Mouse (Mus musculus): ENCODE data around the gene Olfr642. TPM values are rescaled to one million over a fixed set of nuclear protein-coding genes. Genes with fewer than 3 reads are reported as not detected.

Olfr642 gene
- 0.56 TPM in 1 of 2 replicates, not detected in the other for total RNA-seq (2017)

GRCm38 (mm10) chr7:104052566-104052965, at the start of gene Olfr642:
Gene Olfr642, minus strand, starts transcription at chr7:104052666.
- ATAC-seq (replicated peaks in 1 of 2; ENCODE audit: insufficient read depth in 1 of 2, low FRiP score in 2 of 2, low TSS enrichment in 1 of 2, low read depth in 1 of 2, poor library complexity in 2 of 2, severe bottlenecking in 2 of 2): no peak

DNA sequence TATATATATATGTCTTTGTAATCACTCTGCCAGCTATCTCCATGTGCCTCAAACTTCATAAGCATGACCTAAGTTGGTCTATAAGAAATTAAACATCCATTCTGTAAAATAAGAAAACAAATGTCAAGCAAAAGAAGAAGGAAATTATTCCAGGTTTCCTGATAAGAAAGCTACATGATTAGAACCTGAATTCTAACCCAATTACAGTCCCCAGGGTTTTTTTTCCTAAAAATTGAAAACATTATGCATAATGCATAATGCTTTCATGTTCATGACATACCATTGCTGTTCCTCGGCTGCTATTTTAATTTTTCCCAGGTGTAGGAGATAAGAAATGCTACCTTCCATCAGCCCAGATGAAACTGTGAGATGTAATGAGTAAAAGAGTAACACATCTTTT, 32.9 kb upstream of the Olfr642 start, which contains the start of gene Olfr645:
TSS of gene Olfr645 (minus strand) at position 101 of the 400 bp plus-strand sequence.
- ATAC-seq (replicated peaks in 1 of 2; ENCODE audit: insufficient read depth in 1 of 2, low FRiP score in 2 of 2, low TSS enrichment in 1 of 2, low read depth in 1 of 2, poor library complexity in 2 of 2, severe bottlenecking in 2 of 2): no peak

DNA sequence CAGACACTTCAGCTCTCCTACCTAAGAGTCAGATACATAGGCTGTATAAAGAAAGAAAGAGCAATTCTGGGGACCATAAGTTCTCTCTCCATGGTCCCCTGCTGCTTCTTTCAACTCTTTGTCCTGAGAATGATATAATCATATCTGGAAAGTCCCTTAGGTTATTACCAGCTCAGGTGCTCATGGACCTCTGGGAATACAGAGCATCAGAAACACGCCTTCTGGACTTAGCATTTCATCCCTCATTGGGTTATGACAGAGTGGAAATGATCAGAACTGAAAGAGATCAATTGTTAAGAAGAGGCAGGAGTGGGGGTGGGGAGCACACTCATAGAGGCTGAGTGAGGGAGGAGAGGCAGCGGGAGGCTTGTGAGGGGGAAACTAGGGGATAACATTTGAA, 19.3 kb upstream of the Olfr642 start, which contains the start of gene Olfr644:
TSS of gene Olfr644 (minus strand) at position 101 of the 400 bp plus-strand sequence.
- no peak for ATAC-seq (replicated peaks in 1 of 2; ENCODE audit: insufficient read depth in 1 of 2, low FRiP score in 2 of 2, low TSS enrichment in 1 of 2, low read depth in 1 of 2, poor library complexity in 2 of 2, severe bottlenecking in 2 of 2)

DNA sequence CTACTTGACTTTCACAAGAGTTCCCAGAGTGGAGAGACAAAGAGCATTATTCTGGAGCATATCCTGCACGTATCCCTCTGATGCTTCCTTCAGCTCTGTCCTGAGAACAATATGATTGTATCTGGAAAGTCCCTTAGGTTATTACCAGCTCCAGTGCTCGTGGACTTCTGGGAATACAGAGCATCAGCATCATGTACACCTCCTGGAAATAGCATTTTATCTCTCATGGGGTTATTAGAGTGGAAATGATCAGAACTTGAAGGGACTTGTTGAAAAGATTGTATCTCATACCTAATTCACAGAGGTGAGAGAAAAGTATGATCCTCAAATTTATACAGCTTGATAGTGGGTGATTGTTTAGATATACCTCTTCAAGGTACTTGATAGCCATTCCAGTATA, 8.9 kb upstream of the Olfr642 start, which contains the start of gene 4930516K23Rik:
TSS of gene 4930516K23Rik (minus strand) at position 101 of the 400 bp plus-strand sequence.
- ATAC-seq (replicated peaks in 1 of 2; ENCODE audit: insufficient read depth in 1 of 2, low FRiP score in 2 of 2, low TSS enrichment in 1 of 2, low read depth in 1 of 2, poor library complexity in 2 of 2, severe bottlenecking in 2 of 2): no peak

- ATAC-seq (replicated peaks in 1 of 2; ENCODE audit: insufficient read depth in 1 of 2, low FRiP score in 2 of 2, low TSS enrichment in 1 of 2, low read depth in 1 of 2, poor library complexity in 2 of 2, severe bottlenecking in 2 of 2): no peak
These were observed 6.7 kb upstream of the Olfr642 start for GRCm38 (mm10) chr7:104059215-104059614.

DNA sequence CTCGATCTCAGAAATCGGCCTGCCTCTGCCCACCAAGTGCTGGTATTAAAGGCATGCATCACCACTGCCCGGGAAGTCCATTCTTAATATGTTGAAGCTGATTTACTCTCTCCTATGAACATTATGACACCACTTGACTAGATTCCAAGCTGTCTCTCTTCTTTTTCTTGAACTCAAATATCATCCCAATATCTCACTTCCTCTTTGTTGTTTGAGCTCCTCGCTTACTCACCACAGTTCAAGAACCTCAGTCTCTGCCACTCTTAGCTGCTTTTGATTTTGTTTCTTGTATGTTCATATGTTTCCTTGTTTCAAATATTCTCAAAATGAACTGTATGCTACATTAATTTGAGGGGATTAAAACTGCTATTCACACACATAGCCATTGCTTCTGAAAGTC, 1.7 kb downstream of the Olfr642 start:
- ATAC-seq (replicated peaks in 1 of 2; ENCODE audit: insufficient read depth in 1 of 2, low FRiP score in 2 of 2, low TSS enrichment in 1 of 2, low read depth in 1 of 2, poor library complexity in 2 of 2, severe bottlenecking in 2 of 2): peak in 1 of 2 experiments; percentile 32; a peak in 1 of 4 replicates

DNA sequence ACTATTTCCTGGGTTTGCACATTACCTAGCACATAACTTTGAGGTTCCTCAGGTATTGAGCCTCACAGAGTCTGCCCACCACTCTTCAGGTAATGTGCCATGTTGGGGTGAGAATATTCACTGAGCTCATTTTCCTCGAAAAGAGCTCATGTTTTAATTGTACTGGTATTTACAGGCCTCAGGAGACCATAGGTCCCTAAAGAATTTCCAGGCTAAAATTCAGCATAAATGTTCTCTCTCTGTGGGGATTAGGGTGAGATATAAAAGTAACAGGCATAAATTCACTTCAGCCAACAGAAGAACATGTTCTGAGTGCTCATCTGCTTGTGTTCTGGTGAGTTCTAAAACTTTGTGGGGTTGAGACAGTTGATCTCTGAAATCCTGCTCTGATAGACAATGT, 17.3 kb downstream of the Olfr642 start, which contains the start of gene Olfr641:
TSS of gene Olfr641 (plus strand) at position 301 of the 400 bp plus-strand sequence.
- ATAC-seq (replicated peaks in 1 of 2; ENCODE audit: insufficient read depth in 1 of 2, low FRiP score in 2 of 2, low TSS enrichment in 1 of 2, low read depth in 1 of 2, poor library complexity in 2 of 2, severe bottlenecking in 2 of 2): no peak

DNA sequence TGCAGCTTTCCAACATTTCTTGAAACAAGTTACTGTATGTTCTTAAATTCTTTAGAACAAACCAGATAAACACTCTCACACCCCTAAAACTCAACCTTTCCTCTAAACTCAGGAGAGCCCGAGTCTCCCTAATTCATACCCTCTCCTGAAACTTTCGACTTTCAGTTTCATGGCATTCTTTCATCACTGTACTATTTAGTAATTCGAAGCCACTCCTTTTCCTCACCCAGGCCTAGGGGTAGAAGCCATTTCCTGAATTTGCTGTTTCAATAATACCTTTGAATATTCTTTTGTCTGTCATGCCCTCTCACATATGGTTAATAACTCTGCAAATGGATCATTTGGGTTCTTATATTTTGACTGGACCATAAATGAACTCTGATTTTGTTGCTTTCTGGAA, 25.5 kb downstream of the Olfr642 start:
- no peak for ATAC-seq (replicated peaks in 1 of 2; ENCODE audit: insufficient read depth in 1 of 2, low FRiP score in 2 of 2, low TSS enrichment in 1 of 2, low read depth in 1 of 2, poor library complexity in 2 of 2, severe bottlenecking in 2 of 2)

- no peak for ATAC-seq (replicated peaks in 1 of 2; ENCODE audit: insufficient read depth in 1 of 2, low FRiP score in 2 of 2, low TSS enrichment in 1 of 2, low read depth in 1 of 2, poor library complexity in 2 of 2, severe bottlenecking in 2 of 2)
These were observed 27.0 kb downstream of the Olfr642 start, which contains the start of gene Olfr640 for GRCm38 (mm10) chr7:104025473-104025872. Gene Olfr640, minus strand, starts transcription at chr7:104025573.

- no peak; a peak in 1 of 4 replicates for ATAC-seq (replicated peaks in 1 of 2; ENCODE audit: insufficient read depth in 1 of 2, low FRiP score in 2 of 2, low TSS enrichment in 1 of 2, low read depth in 1 of 2, poor library complexity in 2 of 2, severe bottlenecking in 2 of 2)
These were observed 30.8 kb downstream of the Olfr642 start for GRCm38 (mm10) chr7:104021651-104022050.

DNA sequence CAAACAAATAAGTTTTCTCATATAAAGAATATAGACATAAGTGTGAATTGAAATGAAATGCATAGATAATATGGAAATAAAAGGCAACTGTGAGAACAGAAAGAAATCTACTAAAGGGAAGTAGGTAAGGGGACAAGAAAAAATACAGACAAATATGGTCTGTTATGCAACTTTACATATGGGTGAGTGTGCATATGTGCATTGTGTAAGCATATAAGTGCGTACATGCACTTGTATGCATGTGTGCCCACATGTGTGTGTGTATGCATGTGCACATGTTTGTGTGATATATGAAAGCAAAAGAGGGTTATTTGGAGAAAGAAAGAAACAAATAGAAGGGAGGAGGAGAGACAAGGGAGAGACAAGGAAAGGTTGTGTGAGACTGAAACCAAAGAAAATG, 33.5 kb downstream of the Olfr642 start:
- no peak; a peak in 1 of 4 replicates for ATAC-seq (replicated peaks in 1 of 2; ENCODE audit: insufficient read depth in 1 of 2, low FRiP score in 2 of 2, low TSS enrichment in 1 of 2, low read depth in 1 of 2, poor library complexity in 2 of 2, severe bottlenecking in 2 of 2)

DNA sequence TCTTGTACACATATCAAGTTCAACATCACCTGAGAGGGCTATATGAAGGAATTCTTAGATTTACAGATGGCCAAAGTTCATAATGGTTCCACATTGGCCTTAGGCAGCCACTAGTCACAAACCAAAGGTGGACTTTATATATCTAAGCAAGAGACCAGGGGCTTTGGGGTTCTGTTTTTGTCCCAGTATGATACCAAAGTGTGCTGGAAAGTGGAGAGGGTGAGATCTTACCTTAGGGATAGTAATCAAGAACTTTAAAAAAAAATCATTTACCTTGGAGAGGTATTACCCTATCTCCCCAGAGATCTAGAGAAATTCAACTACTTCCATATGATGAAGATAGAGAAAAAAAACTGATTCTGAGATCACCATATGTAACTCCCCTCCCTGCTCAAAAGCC, 35.3 kb downstream of the Olfr642 start, which contains the start of gene Olfr639:
TSS of gene Olfr639 (minus strand) at position 101 of the 400 bp plus-strand sequence.
- ATAC-seq (replicated peaks in 1 of 2; ENCODE audit: insufficient read depth in 1 of 2, low FRiP score in 2 of 2, low TSS enrichment in 1 of 2, low read depth in 1 of 2, poor library complexity in 2 of 2, severe bottlenecking in 2 of 2): no peak

DNA sequence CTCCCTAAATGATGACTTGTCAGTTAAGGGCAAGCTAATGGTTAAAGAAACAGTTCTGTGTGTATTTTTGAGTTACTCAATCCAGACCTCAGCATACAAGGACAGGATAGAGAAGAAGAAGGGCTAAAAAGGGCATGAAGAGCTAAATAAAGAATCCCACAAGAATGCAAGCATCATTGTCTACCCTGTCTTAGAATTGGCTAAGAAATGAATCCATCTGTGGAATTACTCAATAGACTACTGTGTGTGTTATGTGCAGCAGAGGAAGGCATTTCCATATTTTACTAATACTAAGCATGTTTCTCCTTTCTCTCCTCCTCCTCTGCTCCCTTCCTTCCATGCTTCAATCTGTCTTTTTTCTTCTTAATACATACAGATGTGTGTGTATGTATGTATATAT, 53.3 kb downstream of the Olfr642 start:
- no peak for ATAC-seq (replicated peaks in 1 of 2; ENCODE audit: insufficient read depth in 1 of 2, low FRiP score in 2 of 2, low TSS enrichment in 1 of 2, low read depth in 1 of 2, poor library complexity in 2 of 2, severe bottlenecking in 2 of 2)

DNA sequence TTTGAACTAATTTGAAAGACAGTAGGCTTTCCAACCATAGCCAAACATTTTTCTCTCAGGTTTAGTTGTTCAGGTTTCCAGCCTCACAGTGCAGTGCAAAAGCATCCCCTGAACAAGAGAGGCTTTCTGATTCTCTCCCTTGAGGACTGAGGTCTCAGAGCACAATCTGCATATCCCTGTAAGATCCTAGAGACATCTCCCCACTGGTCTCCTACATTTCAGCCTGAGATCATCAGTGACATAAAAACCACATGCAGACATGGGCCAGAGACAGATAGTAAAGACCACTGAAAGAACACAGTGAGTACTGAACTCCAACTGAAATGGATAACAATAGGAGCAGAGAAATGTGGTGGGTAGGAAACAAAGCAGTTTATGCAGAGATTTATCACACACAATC, 54.0 kb downstream of the Olfr642 start, which contains the start of gene Olfr638:
TSS of gene Olfr638 (plus strand) at position 301 of the 400 bp plus-strand sequence.
- no peak for ATAC-seq (replicated peaks in 1 of 2; ENCODE audit: insufficient read depth in 1 of 2, low FRiP score in 2 of 2, low TSS enrichment in 1 of 2, low read depth in 1 of 2, poor library complexity in 2 of 2, severe bottlenecking in 2 of 2)

Other genes with a start within 250 kb of the Olfr642 start
- 14.9 and 19.7 TPM in 2 replicates for gene Hbb-bt, start 238.7 kb downstream of the Olfr642 start, total RNA-seq (2017)
- 47.4 and 80.7 TPM in 2 replicates for gene Hbb-bs, start 224.6 kb downstream of the Olfr642 start, total RNA-seq (2017)
- gene Hbb-bh2, start 212.1 kb downstream of the Olfr642 start, total RNA-seq (2017): not detected in 2 replicates
- not detected in 2 replicates for gene Hbb-bh1, start 209.5 kb downstream of the Olfr642 start, total RNA-seq (2017)
- not detected in 2 replicates for gene Hbb-y, start 199.4 kb downstream of the Olfr642 start, total RNA-seq (2017)
- gene Olfr66, start 166.4 kb downstream of the Olfr642 start, total RNA-seq (2017): not detected in 2 replicates
- gene Olfr64, start 158.2 kb downstream of the Olfr642 start, total RNA-seq (2017): not detected in 2 replicates
- not detected in 2 replicates for gene Olfr65, start 149.2 kb downstream of the Olfr642 start, total RNA-seq (2017)
- not detected in 2 replicates for gene Olfr631, start 123.8 kb downstream of the Olfr642 start, total RNA-seq (2017)
- gene Olfr632, start 118.3 kb downstream of the Olfr642 start, total RNA-seq (2017): 1.6 TPM in 1 of 2 replicates, not detected in the other
- gene Olfr633, start 108.2 kb downstream of the Olfr642 start, total RNA-seq (2017): not detected in 2 replicates
- not detected in 2 replicates for gene Olfr635, start 81.5 kb downstream of the Olfr642 start, total RNA-seq (2017)
- gene Olfr638, start 53.9 kb downstream of the Olfr642 start, total RNA-seq (2017): not detected in 2 replicates
- gene Olfr639, start 35.4 kb downstream of the Olfr642 start, total RNA-seq (2017): 0.13 TPM in 1 of 2 replicates, not detected in the other
- gene Olfr640, start 27.1 kb downstream of the Olfr642 start, total RNA-seq (2017): not detected in 2 replicates
- gene Olfr641, start 17.2 kb downstream of the Olfr642 start, total RNA-seq (2017): not detected in 2 replicates
- not detected in 2 replicates for gene 4930516K23Rik, start 8.8 kb upstream of the Olfr642 start, total RNA-seq (2017)
- 0.10 and 0.38 TPM in 2 replicates for gene Olfr644, start 19.2 kb upstream of the Olfr642 start, total RNA-seq (2017)
- not detected in 2 replicates for gene Olfr645, start 32.8 kb upstream of the Olfr642 start, total RNA-seq (2017)
- 0.38 TPM in 1 of 2 replicates, not detected in the other for gene Olfr646, start 52.2 kb upstream of the Olfr642 start, total RNA-seq (2017)
- 0.25 TPM in 1 of 2 replicates, not detected in the other for gene Ubqln5, start 77.2 kb upstream of the Olfr642 start, total RNA-seq (2017)
- not detected in 2 replicates for gene Olfr643, start 84.7 kb upstream of the Olfr642 start, total RNA-seq (2017)
- gene Ubqln3, start 90.6 kb upstream of the Olfr642 start, total RNA-seq (2017): 0.13 and 0.30 TPM in 2 replicates
- 0.05 TPM in 1 of 2 replicates, not detected in the other for gene Ubqlnl, start 97.9 kb upstream of the Olfr642 start, total RNA-seq (2017)
- 2.5 TPM in 1 of 2 replicates, not detected in the other for gene Olfm5, start 112.2 kb upstream of the Olfr642 start, total RNA-seq (2017)
- not detected in 2 replicates for gene Olfr648, start 130.7 kb upstream of the Olfr642 start, total RNA-seq (2017)
- gene Olfr649, start 143.3 kb upstream of the Olfr642 start, total RNA-seq (2017): not detected in 2 replicates
- 9.3 and 16.7 TPM in 2 replicates for gene Trim6, start 166.1 kb upstream of the Olfr642 start, total RNA-seq (2017)
- 49.1 and 62.5 TPM in 2 replicates for gene Trim34a, start 191.8 kb upstream of the Olfr642 start, total RNA-seq (2017)
- gene Trim5, start 235.4 kb upstream of the Olfr642 start, total RNA-seq (2017): 13.5 and 21.6 TPM in 2 replicates

Data from hematopoietic stem cell, adult 5-6 weeks (primary cell).